Mouse (Mus musculus) C2C12 (cell line): ENCODE results near the gene Limch1.

Source experiments
- CTCF ChIP-seq: IDR thresholded peaks from one replicate; pipeline ENCODE4 v1.5.1; 2011; ENCODE audit not compliant: control insufficient read depth, insufficient read depth, insufficient read length
- MAX ChIP-seq: IDR thresholded peaks from one replicate; pipeline ENCODE4 v1.6.1; 2011; ENCODE audit warnings: mild to moderate bottlenecking, control low read depth
- USF1 ChIP-seq: IDR thresholded peaks from one replicate; pipeline ENCODE4 v1.6.1; 2011; ENCODE audit warnings: low read depth, mild to moderate bottlenecking, control low read depth, moderate library complexity

- TF ChIP-seq CTCF = no peak
- no peak for TF ChIP-seq USF1
- no peak for TF ChIP-seq MAX
These were observed 23.0 kb upstream of the Limch1 start for GRCm38 (mm10) chr5:66722586-66722985.
